Mouse (Mus musculus): ENCODE results near the gene Utp15.

GRCm38 (mm10) chr13:98276253-98276652 is 13.4 kb upstream of the Utp15 start:
- TF ChIP-seq CTCF (conservative IDR thresholded peaks at IDR 0.05 in 1 of 2, IDR thresholded peaks at IDR 0.05 in 1 of 2; ENCODE audit: low read depth in 2 of 2, low read length in 2 of 2) (no peak), POLR2A (IDR thresholded peaks at IDR 0.05; ENCODE audit: low read depth, low read length) (no peak), MAZ (IDR thresholded peaks at IDR 0.05; ENCODE audit: low read depth, low read length) (no peak), MAX (IDR thresholded peaks at IDR 0.05; ENCODE audit: low read length) (no peak)

All from CH12.LX (cell line).